Mouse (Mus musculus) limb, embryonic 10.5 days (tissue): ENCODE results near the gene Thumpd1. TPM values are rescaled to one million over a fixed set of nuclear protein-coding genes. Genes with fewer than 3 reads are reported as not detected.

Source experiments
- polyA plus RNA-seq: library from polyadenylated mRNA; unstranded; fragments of >200 nt; fragmentation: Nextera tagmentation; extraction: Ambion mirVana; gene quantifications from 2 replicates; pipeline ENCODE4 v1.2.1, GENCODE M21; 2016

Thumpd1 gene
- polyA plus RNA-seq, 1 experiment from 2014 or later = 95.3 TPM

Other genes with a start within 250 kb of the Thumpd1 start
- not detected in 2 replicates for gene Umod, start 241.5 kb downstream of the Thumpd1 start, polyA plus RNA-seq
- not detected in 2 replicates for gene Acsm5, start 201.3 kb downstream of the Thumpd1 start, polyA plus RNA-seq
- not detected in 2 replicates for gene Pdilt, start 197.3 kb downstream of the Thumpd1 start, polyA plus RNA-seq
- gene Acsm2, start 166.5 kb downstream of the Thumpd1 start, polyA plus RNA-seq = not detected in 2 replicates
- gene Acsm1, start 113.8 kb downstream of the Thumpd1 start, polyA plus RNA-seq = not detected in 2 replicates
- not detected in 2 replicates for gene Acsm4, start 30.8 kb downstream of the Thumpd1 start, polyA plus RNA-seq
- gene Acsm3, start 40.1 kb upstream of the Thumpd1 start, polyA plus RNA-seq = 0.26 and 0.30 TPM in 2 replicates
- gene Rexo5, start 73.2 kb upstream of the Thumpd1 start, polyA plus RNA-seq = 21.6 and 27.6 TPM in 2 replicates
- 25.9 and 27.3 TPM in 2 replicates for gene Eri2, start 73.3 kb upstream of the Thumpd1 start, polyA plus RNA-seq
- gene Lyrm1, start 175.1 kb upstream of the Thumpd1 start, polyA plus RNA-seq = 6.4 and 7.2 TPM in 2 replicates
- gene Dcun1d3, start 175.5 kb upstream of the Thumpd1 start, polyA plus RNA-seq = 10.8 and 12.0 TPM in 2 replicates